Mouse (Mus musculus) E14TG2a.4 (cell line): Measurements from ENCODE around the gene Asb10.

Experiments used
- CTCF ChIP-seq: conservative IDR thresholded peaks from 2 replicates; pipeline ENCODE4 v1.5.1; 2014; ENCODE audit warnings: low read length
- NANOG ChIP-seq: IDR thresholded peaks from 2 replicates; pipeline ENCODE4 v1.6.1; 2014; ENCODE audit warnings: borderline replicate concordance, low read length, mixed read lengths

GRCm38 (mm10) chr5:24505513-24505912 lies 35.3 kb downstream of the Asb10 start:
- TF ChIP-seq CTCF (no peak), NANOG (no peak)
